Mouse (Mus musculus): ENCODE results near the gene Iqcd. TPM values are rescaled to one million over a fixed set of nuclear protein-coding genes. Genes with fewer than 3 reads are reported as not detected.

Iqcd gene
- polyA plus RNA-seq (2012; ENCODE audit: insufficient read depth, insufficient read length, missing spikeins) = not detected in 2 replicates

DNA sequence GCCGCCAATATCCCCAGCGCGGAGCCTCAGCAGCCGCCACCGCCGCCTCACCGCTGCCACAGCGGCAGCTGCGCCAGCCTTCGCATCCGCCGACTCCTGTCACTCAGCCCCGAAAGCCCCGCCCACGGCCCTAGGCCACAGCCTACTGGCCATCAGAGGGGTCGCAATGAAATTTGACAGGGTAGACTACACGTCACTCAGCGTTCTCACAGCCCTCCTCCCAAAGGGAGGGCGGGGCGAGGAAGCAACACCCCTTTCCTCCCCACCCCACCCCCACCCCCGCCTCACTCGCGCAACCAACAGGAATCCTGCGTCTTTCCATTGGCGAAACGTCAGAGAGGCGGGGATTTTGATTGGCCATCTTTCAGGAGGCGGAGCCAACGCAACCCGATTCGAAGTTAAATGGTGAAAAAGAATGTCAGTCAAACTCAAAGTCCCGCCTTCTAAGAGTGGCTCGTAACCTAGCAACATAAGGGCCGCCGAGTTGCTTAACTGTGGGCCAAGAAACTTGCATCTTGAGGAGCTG, at the start of gene Iqcd, which contains the start of gene Tpcn1:
Gene Iqcd, plus strand, starts transcription at position 448 of the 526 bp plus-strand sequence.
Gene Tpcn1, minus strand, starts transcription at position 105 of the 526 bp plus-strand sequence.
- peaks cover 8% of the 10 kb centered on the region for H3K4me1 ChIP-seq (ENCODE audit: control insufficient read depth, insufficient read depth, insufficient read length, low read length)
- H3K27ac ChIP-seq (replicated peaks; ENCODE audit: low read depth, low read length) = peak within 1 kb of the TSS; percentile 46
- H3K4me3 ChIP-seq (ENCODE audit: insufficient read depth, low read depth, low read length) = peak within 1 kb of the TSS; percentile 76

- Histone ChIP-seq H3K27ac (replicated peaks; ENCODE audit: low read depth, low read length) (no peak overlapping the region), H3K4me3 (ENCODE audit: insufficient read depth, low read depth, low read length) (no peak overlapping the region)
Observed at GRCm38 (mm10) chr5:120548236-120548850, 40.5 kb upstream of the Iqcd start.

GRCm38 (mm10) chr5:120550137-120550536, 38.7 kb upstream of the Iqcd start:
- Histone ChIP-seq H3K4me3 (ENCODE audit: insufficient read depth, low read depth, low read length) (no peak overlapping the region), H3K27ac (replicated peaks; ENCODE audit: low read depth, low read length) (no peak overlapping the region), H3K4me1 (ENCODE audit: control insufficient read depth, insufficient read depth, insufficient read length, low read length) (no peaks in the 10 kb centered on the region)

More at GRCm38 (mm10) chr5:120548236-120548850, 40.5 kb upstream of the Iqcd start:
- H3K4me1 ChIP-seq (ENCODE audit: control insufficient read depth, insufficient read depth, insufficient read length, low read length) = no peaks in the 10 kb centered on the region

DNA sequence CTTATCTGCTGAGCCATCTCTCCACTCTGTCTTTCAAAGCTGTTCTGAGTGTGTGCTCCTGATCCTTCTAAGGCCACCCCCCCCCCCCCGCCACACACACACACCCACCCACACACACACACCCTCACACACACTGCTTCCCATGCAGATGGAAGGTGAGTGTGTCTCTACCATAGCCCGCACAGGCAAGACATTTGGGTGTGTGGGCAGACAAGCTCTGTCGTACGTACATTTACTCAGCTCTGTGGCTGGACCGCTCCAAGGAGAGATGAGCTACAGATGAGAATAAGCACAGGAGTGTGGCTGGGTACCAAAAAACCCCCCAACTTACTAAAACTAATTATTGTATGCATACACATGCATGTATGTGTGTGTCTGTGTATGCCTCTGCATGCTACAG, 38.1 kb upstream of the Iqcd start:
- Histone ChIP-seq H3K27ac (replicated peaks; ENCODE audit: low read depth, low read length) (no peak overlapping the region), H3K4me3 (ENCODE audit: insufficient read depth, low read depth, low read length) (no peak overlapping the region), H3K4me1 (ENCODE audit: control insufficient read depth, insufficient read depth, insufficient read length, low read length) (no peaks in the 10 kb centered on the region)

- H3K4me1 ChIP-seq (ENCODE audit: control insufficient read depth, insufficient read depth, insufficient read length, low read length) = peaks cover 5% of the 10 kb centered on the region
- no peak overlapping the region for H3K27ac ChIP-seq (replicated peaks; ENCODE audit: low read depth, low read length)
- no peak overlapping the region for H3K4me3 ChIP-seq (ENCODE audit: insufficient read depth, low read depth, low read length)
Observed at GRCm38 (mm10) chr5:120555871-120556270, 32.9 kb upstream of the Iqcd start.

- no peak overlapping the region for H3K27ac ChIP-seq (replicated peaks; ENCODE audit: low read depth, low read length)
- H3K4me1 ChIP-seq (ENCODE audit: control insufficient read depth, insufficient read depth, insufficient read length, low read length) = peaks cover 8% of the 10 kb centered on the region
- no peak overlapping the region for H3K4me3 ChIP-seq (ENCODE audit: insufficient read depth, low read depth, low read length)
Observed at GRCm38 (mm10) chr5:120558041-120558440, 30.8 kb upstream of the Iqcd start.

GRCm38 (mm10) chr5:120558762-120559161, 30.1 kb upstream of the Iqcd start:
- H3K4me1 ChIP-seq (ENCODE audit: control insufficient read depth, insufficient read depth, insufficient read length, low read length) = peaks cover 9% of the 10 kb centered on the region
- peak overlapping the region; percentile 10; the same call in 1 of the 2 replicates for H3K4me3 ChIP-seq (ENCODE audit: insufficient read depth, low read depth, low read length)
- H3K27ac ChIP-seq (replicated peaks; ENCODE audit: low read depth, low read length) = peak overlapping the region; percentile 32

DNA sequence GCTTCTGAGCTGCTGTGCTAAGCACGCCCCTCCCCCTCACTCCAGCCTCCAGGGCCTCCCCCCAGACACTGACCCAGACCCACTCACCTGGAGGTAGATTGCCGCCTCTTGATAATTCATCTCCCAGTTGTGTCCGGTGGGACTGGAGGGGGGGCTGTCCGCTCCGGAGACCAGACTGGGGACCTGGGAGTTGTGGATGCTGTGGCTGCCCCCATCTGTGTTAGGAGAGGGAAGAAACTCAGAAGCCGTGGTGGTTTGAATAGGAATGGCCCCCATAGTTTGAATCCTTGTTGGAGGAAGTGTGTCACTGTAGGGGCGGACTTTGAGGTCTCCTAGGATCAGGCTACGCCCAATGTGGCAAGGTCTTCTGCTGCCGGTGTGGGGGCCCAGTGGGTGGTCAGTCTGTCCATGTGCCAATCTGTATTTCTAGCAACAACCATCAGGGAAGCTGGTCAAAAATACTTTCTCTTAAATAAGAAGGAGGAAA, 28.6 kb upstream of the Iqcd start:
- Histone ChIP-seq H3K27ac (replicated peaks; ENCODE audit: low read depth, low read length) (peak overlapping the region; percentile 81), H3K4me1 (ENCODE audit: control insufficient read depth, insufficient read depth, insufficient read length, low read length) (peaks cover 16% of the 10 kb centered on the region), H3K4me3 (ENCODE audit: insufficient read depth, low read depth, low read length) (peak overlapping the region; percentile 37)

GRCm38 (mm10) chr5:120560616-120561311, 28.1 kb upstream of the Iqcd start:
- H3K4me3 ChIP-seq (ENCODE audit: insufficient read depth, low read depth, low read length) = peak overlapping the region; percentile 37; the same call in 1 of the 2 replicates
- peaks cover 22% of the 10 kb centered on the region for H3K4me1 ChIP-seq (ENCODE audit: control insufficient read depth, insufficient read depth, insufficient read length, low read length)
- peak overlapping the region; percentile 81 for H3K27ac ChIP-seq (replicated peaks; ENCODE audit: low read depth, low read length)

GRCm38 (mm10) chr5:120562956-120563913, 25.6 kb upstream of the Iqcd start:
- peak overlapping the region; percentile 71 for H3K27ac ChIP-seq (replicated peaks; ENCODE audit: low read depth, low read length)
- H3K4me3 ChIP-seq (ENCODE audit: insufficient read depth, low read depth, low read length) = no peak overlapping the region
- peaks cover 44% of the 10 kb centered on the region for H3K4me1 ChIP-seq (ENCODE audit: control insufficient read depth, insufficient read depth, insufficient read length, low read length)

GRCm38 (mm10) chr5:120563914-120564311, 24.9 kb upstream of the Iqcd start:
- peak overlapping the region; percentile 71 for H3K27ac ChIP-seq (replicated peaks; ENCODE audit: low read depth, low read length)
- no peak overlapping the region for H3K4me3 ChIP-seq (ENCODE audit: insufficient read depth, low read depth, low read length)
- H3K4me1 ChIP-seq (ENCODE audit: control insufficient read depth, insufficient read depth, insufficient read length, low read length) = peaks cover 44% of the 10 kb centered on the region

DNA sequence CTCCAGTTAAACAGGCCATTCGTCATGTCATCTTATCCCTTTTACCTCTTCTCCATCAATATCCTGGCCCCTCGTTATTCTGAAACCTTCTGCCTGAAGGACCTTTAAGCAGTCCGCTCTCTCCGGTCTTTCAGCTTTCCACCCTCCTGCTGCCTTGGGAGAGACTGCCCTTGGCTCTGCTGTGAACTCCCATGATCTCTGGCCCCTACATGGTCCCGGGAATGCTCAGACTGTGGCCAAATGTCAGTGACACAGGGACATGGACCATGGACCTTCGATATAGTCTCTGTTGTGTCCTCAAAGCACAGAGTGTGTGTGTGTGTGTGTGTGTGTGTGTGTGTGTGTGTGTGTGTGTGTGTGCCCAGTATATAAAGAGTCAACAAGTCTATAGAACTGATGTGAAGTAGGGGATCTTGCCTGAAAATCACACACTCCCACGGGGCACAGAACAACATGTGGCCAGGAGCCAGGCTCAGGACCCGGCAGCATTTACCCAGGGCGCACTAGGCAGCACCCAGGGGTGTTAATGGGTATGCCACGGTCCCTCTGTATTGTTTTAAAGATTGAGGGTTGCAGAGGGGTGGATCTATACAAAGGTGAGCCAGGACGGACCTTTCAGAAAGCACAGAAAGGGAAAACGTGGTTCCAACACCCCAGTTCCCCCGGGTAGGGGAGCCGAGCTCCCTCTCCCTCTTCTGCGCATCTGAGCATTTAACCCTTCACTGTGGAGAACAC, 23.5 kb upstream of the Iqcd start:
- H3K4me1 ChIP-seq (ENCODE audit: control insufficient read depth, insufficient read depth, insufficient read length, low read length) = peaks cover 47% of the 10 kb centered on the region
- H3K4me3 ChIP-seq (ENCODE audit: insufficient read depth, low read depth, low read length) = no peak overlapping the region
- H3K27ac ChIP-seq (replicated peaks; ENCODE audit: low read depth, low read length) = no peak overlapping the region

DNA sequence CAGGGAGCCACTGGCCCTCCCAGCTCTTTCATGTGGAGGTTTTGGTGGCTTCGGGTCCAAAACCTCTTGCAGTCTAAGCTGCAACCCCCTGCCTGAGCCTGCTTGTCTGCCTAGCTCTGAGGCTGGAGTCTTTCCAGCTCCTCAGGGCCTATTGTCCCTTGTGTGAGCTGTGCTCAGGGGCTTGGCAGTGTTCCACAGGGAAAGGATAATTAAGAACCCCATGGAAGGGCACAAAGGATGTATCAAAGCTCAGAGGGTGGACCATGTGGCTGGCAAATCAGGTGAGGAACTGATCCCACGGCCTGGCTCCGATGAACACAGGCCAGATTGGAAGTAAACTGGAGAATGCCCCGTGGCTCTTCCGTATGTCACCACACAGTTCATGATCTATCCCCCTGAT, 22.7 kb upstream of the Iqcd start:
- Histone ChIP-seq H3K27ac (replicated peaks; ENCODE audit: low read depth, low read length) (peak overlapping the region; percentile 57), H3K4me1 (ENCODE audit: control insufficient read depth, insufficient read depth, insufficient read length, low read length) (peaks cover 53% of the 10 kb centered on the region), H3K4me3 (ENCODE audit: insufficient read depth, low read depth, low read length) (no peak overlapping the region)

GRCm38 (mm10) chr5:120566681-120567252, 22.0 kb upstream of the Iqcd start:
- Histone ChIP-seq H3K27ac (replicated peaks; ENCODE audit: low read depth, low read length) (peak overlapping the region; percentile 57), H3K4me1 (ENCODE audit: control insufficient read depth, insufficient read depth, insufficient read length, low read length) (peaks cover 59% of the 10 kb centered on the region), H3K4me3 (ENCODE audit: insufficient read depth, low read depth, low read length) (no peak overlapping the region)
